8 mouse cellular contexts compared by ENCODE assay signal in the genomic region with DNA sequence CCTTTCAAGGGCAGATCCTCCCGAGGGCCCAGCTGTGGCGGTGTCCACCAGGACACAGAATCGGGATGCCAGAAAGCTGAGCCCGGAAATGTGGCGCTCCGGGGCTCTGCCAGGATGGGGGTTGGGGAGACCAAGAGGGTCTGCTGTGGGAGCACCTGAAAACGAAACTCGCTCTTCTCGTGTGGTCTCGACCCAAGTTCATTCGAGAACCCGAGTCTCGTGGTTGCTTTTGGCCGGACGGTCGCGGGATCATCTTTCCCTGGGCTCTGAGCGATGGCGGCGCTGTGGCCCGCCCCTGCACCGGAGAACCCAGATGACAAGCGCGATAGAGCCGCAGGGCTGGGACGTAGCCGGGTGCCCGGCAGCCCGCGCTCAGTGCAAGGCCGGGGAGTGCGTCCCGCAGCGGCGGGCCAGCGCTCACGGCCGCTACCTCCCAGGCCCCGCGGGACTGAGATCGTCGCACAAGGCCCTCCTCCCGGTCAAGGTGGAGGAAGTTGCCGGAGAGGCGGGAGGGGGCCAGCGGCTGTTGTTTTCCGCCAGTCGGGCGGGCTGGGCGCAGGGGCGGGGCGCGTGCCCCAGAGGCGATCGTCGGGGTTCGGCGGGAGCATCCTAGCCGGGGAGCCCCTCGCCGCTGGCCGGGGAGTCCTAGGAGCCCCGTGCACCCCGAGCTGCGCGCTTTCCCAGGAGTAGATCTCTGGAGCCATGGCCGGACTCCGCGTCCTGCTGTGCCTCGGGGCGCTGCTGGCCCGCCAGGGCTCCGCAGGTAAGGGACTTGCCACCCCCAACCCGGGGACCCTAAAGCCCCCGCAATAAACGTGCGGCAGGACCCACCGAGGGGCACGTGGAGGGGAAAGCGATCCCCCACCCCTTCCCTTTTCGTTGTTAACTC. TPM values are rescaled to one million over a fixed set of nuclear protein-coding genes. Genes with fewer than 3 reads are reported as not detected.
DNase-seq lines count a peak whose midpoint lies in the region; ATAC-seq and TF ChIP-seq lines count a peak whose summit lies in the region.

A gene (plus strand): TSS at position 343 of the 889 bp plus-strand sequence.

- peak; percentile 71 for ATAC-seq in heart, embryonic 14.5 days (ENCODE audit: insufficient number of reproducible peaks, insufficient read depth, low FRiP score, low read depth)
- ATAC-seq in kidney, postnatal 0 days (replicated peaks; ENCODE audit: low FRiP score, low read depth), result peak; percentile 78
- ATAC-seq in liver, embryonic 15.5 days (ENCODE audit: insufficient read depth), result peak; percentile 66
- ATAC-seq in stomach, embryonic 15.5 days (ENCODE audit: insufficient read depth, low FRiP score, low read depth), result peak; percentile 75

- TF ChIP-seq POLR2A in bone marrow macrophage, adult 2 months (IDR thresholded peaks at IDR 0.05; ENCODE audit: borderline replicate concordance, low read depth, low read length), result no peak

- no peaks in the 10 kb centered on the region; the same call in 1 of the 2 replicates for H3K9me3 ChIP-seq in erythroblast, embryonic 14.5 days (ENCODE audit: control insufficient read depth, low read length)
- H3K9me3 ChIP-seq in heart, embryonic 14.5 days (ENCODE audit: control insufficient read depth, low read length), result no peaks in the 10 kb centered on the region
- H3K9me3 ChIP-seq in kidney, postnatal 0 days (replicated peaks; ENCODE audit: low read length), result no peaks in the 10 kb centered on the region
- H3K9me3 ChIP-seq in liver, embryonic 15.5 days (replicated peaks), result no peaks in the 10 kb centered on the region
- no peaks in the 10 kb centered on the region for H3K9me3 ChIP-seq in stomach, embryonic 15.5 days

- no peaks in the 10 kb centered on the region for H3K79me3 ChIP-seq in C2C12 (ENCODE audit: low read depth)

- H3K4me3 ChIP-seq in C2C12 (ENCODE audit: insufficient read depth, poor library complexity, severe bottlenecking), result peak within 1 kb of the TSS; percentile 50
- H3K4me3 ChIP-seq in bone marrow macrophage, adult 2 months (ENCODE audit: insufficient read depth, low read length), result peak within 1 kb of the TSS; percentile 81
- H3K4me3 ChIP-seq in erythroblast, embryonic 14.5 days (replicated peaks), result peak within 1 kb of the TSS; percentile 60
- peak within 1 kb of the TSS; percentile 70 to 88 for H3K4me3 ChIP-seq in heart, embryonic 14.5 days (ENCODE audit: control insufficient read depth in 1 of 2, insufficient read depth in 1 of 2, low read depth in 1 of 2, low read length in 2 of 2)
- H3K4me3 ChIP-seq in kidney, postnatal 0 days (replicated peaks; ENCODE audit: low read depth, low read length), result peak within 1 kb of the TSS; percentile 83
- H3K4me3 ChIP-seq in liver, embryonic 15.5 days (replicated peaks), result peak within 1 kb of the TSS; percentile 61
- H3K4me3 ChIP-seq in stomach, embryonic 15.5 days (replicated peaks), result peak within 1 kb of the TSS; percentile 84

- no peaks in the 10 kb centered on the region for H3K4me1 ChIP-seq in bone marrow macrophage, adult 2 months (ENCODE audit: control insufficient read depth, insufficient read depth, low read length)
- H3K4me1 ChIP-seq in erythroblast, embryonic 14.5 days (ENCODE audit: control insufficient read depth), result peaks cover 19% of the 10 kb centered on the region
- peaks cover 7 to 28% of the 10 kb centered on the region in 2 experiments for H3K4me1 ChIP-seq in heart, embryonic 14.5 days (ENCODE audit: control insufficient read depth in 2 of 2, insufficient read depth in 2 of 2, low read length in 2 of 2)
- H3K4me1 ChIP-seq in kidney, postnatal 0 days (replicated peaks; ENCODE audit: insufficient read depth, low read length), result no peaks in the 10 kb centered on the region; the same call in none of the 2 replicates
- peaks cover 9% of the 10 kb centered on the region for H3K4me1 ChIP-seq in liver, embryonic 15.5 days (replicated peaks)
- H3K4me1 ChIP-seq in stomach, embryonic 15.5 days, result peaks cover 20% of the 10 kb centered on the region; the same call in 1 of the 2 replicates

- peak; percentile 20 for TF ChIP-seq CTCF in C2C12 (IDR thresholded peaks at IDR 0.05; ENCODE audit: control insufficient read depth, insufficient read depth, insufficient read length)
- no peak for TF ChIP-seq CTCF in bone marrow macrophage, adult 2 months (IDR thresholded peaks at IDR 0.05; ENCODE audit: low read depth, low read length)
- peak; percentile 29; the same call in 1 of the 2 replicates for TF ChIP-seq CTCF in kidney, postnatal 0 days (IDR thresholded peaks at IDR 0.05; ENCODE audit: low read depth)

- H3K9ac ChIP-seq in heart, embryonic 14.5 days (ENCODE audit: low read length), result peak within 1 kb of the TSS; percentile 87
- H3K9ac ChIP-seq in kidney, postnatal 0 days (ENCODE audit: low read depth, low read length), result peak within 1 kb of the TSS; percentile 91
- peak within 1 kb of the TSS; percentile 39 for H3K9ac ChIP-seq in liver, embryonic 15.5 days
- peak within 1 kb of the TSS; percentile 67 for H3K9ac ChIP-seq in stomach, embryonic 15.5 days

- H3K4me2 ChIP-seq in heart, embryonic 14.5 days (ENCODE audit: low read length), result peak within 1 kb of the TSS; percentile 88
- H3K4me2 ChIP-seq in kidney, postnatal 0 days (ENCODE audit: low read length), result peak within 1 kb of the TSS; percentile 96
- peak within 1 kb of the TSS; percentile 83 for H3K4me2 ChIP-seq in liver, embryonic 15.5 days
- peak within 1 kb of the TSS; percentile 91 for H3K4me2 ChIP-seq in stomach, embryonic 15.5 days

- no peak within 1 kb of the TSS for H3K27ac ChIP-seq in bone marrow macrophage, adult 2 months (ENCODE audit: insufficient read depth, low read depth, low read length)
- peak within 1 kb of the TSS; percentile 74 to 83 for H3K27ac ChIP-seq in heart, embryonic 14.5 days (replicated peaks in 1 of 2; ENCODE audit: control insufficient read depth in 1 of 2, insufficient read depth in 1 of 2, low read depth in 2 of 2, low read length in 2 of 2)
- H3K27ac ChIP-seq in kidney, postnatal 0 days, result peak within 1 kb of the TSS; percentile 90
- H3K27ac ChIP-seq in liver, embryonic 15.5 days (replicated peaks), result no peak within 1 kb of the TSS
- peak within 1 kb of the TSS; percentile 81 for H3K27ac ChIP-seq in stomach, embryonic 15.5 days

- WGBS in heart, embryonic 14.5 days, result 1% methylated on average over 72 of the region's 81 CpGs
- under 1% methylated on average over 75 of the region's 81 CpGs for WGBS in kidney, postnatal 0 days
- under 1% methylated on average over 81 of the region's 81 CpGs for WGBS in liver, embryonic 15.5 days (ENCODE audit: insufficient replicate concordance)
- under 1% methylated on average over 80 of the region's 81 CpGs for WGBS in stomach, embryonic 15.5 days

- no peaks in the 10 kb centered on the region for H3K36me3 ChIP-seq in C2C12 (ENCODE audit: control insufficient read depth, insufficient read depth)
- H3K36me3 ChIP-seq in erythroblast, embryonic 14.5 days (ENCODE audit: control insufficient read depth), result no peaks in the 10 kb centered on the region
- no peaks in the 10 kb centered on the region for H3K36me3 ChIP-seq in heart, embryonic 14.5 days (ENCODE audit: control insufficient read depth, insufficient read depth, low read length)
- no peaks in the 10 kb centered on the region for H3K36me3 ChIP-seq in kidney, postnatal 0 days (ENCODE audit: insufficient read depth, low read length)
- no peaks in the 10 kb centered on the region for H3K36me3 ChIP-seq in liver, embryonic 15.5 days (replicated peaks)
- no peaks in the 10 kb centered on the region for H3K36me3 ChIP-seq in stomach, embryonic 15.5 days

- peak within 1 kb of the TSS; percentile 69 for H3ac ChIP-seq in C2C12 (ENCODE audit: control insufficient read depth, insufficient read length, low read depth)

- H3K27me3 ChIP-seq in C2C12 (ENCODE audit: control insufficient read depth, insufficient read depth, insufficient read length), result no peaks in the 10 kb centered on the region
- peaks cover 77% of the 10 kb centered on the region for H3K27me3 ChIP-seq in erythroblast, embryonic 14.5 days (ENCODE audit: control insufficient read depth)
- no peaks in the 10 kb centered on the region for H3K27me3 ChIP-seq in heart, embryonic 14.5 days (ENCODE audit: control insufficient read depth, insufficient read depth, low read length)
- H3K27me3 ChIP-seq in kidney, postnatal 0 days (ENCODE audit: insufficient read depth, low read length), result no peaks in the 10 kb centered on the region
- peaks cover 76% of the 10 kb centered on the region for H3K27me3 ChIP-seq in liver, embryonic 15.5 days
- no peaks in the 10 kb centered on the region for H3K27me3 ChIP-seq in stomach, embryonic 15.5 days (replicated peaks)

- DNase-seq in kidney, postnatal 0 days (ENCODE audit: low spot score), result peak; percentile 81
- peak; percentile 77 for DNase-seq in neural tube, embryonic 10.5 days (ENCODE audit: extremely low spot score, low spot score)

- H3K79me2 ChIP-seq in C2C12 (ENCODE audit: control insufficient read depth, insufficient read depth), result no peaks in the 10 kb centered on the region

TF ChIP-seq in C2C12, 6 proteins besides CTCF, POLR2A, EP300 and RAD21:
- no peak for TF ChIP-seq MYOD1 (IDR thresholded peaks at IDR 0.05; ENCODE audit: control insufficient read depth, insufficient read length, low read depth)
- TF ChIP-seq CEBPB (IDR thresholded peaks at IDR 0.05; ENCODE audit: low read depth), result no peak
- no peak for TF ChIP-seq FOSL1 (IDR thresholded peaks at IDR 0.05; ENCODE audit: insufficient read depth, low read length, poor library complexity, severe bottlenecking)
- TF ChIP-seq MYOG (IDR thresholded peaks at IDR 0.05; ENCODE audit: control insufficient read depth, extremely low read depth, insufficient read length), result no peak
- no peak for TF ChIP-seq USF1 (IDR thresholded peaks at IDR 0.05; ENCODE audit: low read depth)
- no peak for TF ChIP-seq MAX (IDR thresholded peaks at IDR 0.05)

RNA-seq across cellular contexts. Expression of the gene that starts here (rescaled TPM):
- 5.2 TPM for polyA plus RNA-seq in C2C12 (2012; fragmentation: generic; extraction: Trizol)
- polyA plus RNA-seq in bone marrow macrophage, adult 2 months (2012; ENCODE audit: insufficient read depth, insufficient read length, missing spikeins), result 1.4 and 2.3 TPM in 2 replicates
- not detected in 2 replicates for polyA plus RNA-seq in erythroblast, embryonic 14.5 days (2012)
- polyA plus RNA-seq in heart, embryonic 14.5 days (2014; fragmentation: Nextera tagmentation; extraction: Ambion mirVana), result 3.9 and 6.6 TPM in 2 replicates
- 9.5 and 11.6 TPM in 2 replicates for polyA plus RNA-seq in kidney, postnatal 0 days (2015; fragmentation: Nextera tagmentation; extraction: Ambion mirVana)
- polyA plus RNA-seq in liver, embryonic 15.5 days (2015; fragmentation: Nextera tagmentation; extraction: Ambion mirVana), result 1.4 TPM in 2 replicates
- 19.9 and 20.1 TPM in 2 replicates for polyA plus RNA-seq in stomach, embryonic 15.5 days (2015; fragmentation: Nextera tagmentation; extraction: Ambion mirVana)

Comparison
In these comparisons a context has a peak if more than half of its experiments do, and no peak if none do; other contexts are left out.
1. H3K27ac ChIP-seq: peak in heart, embryonic 14.5 days (2 of 2), kidney, postnatal 0 days (single experiment) and stomach, embryonic 15.5 days (single experiment); none in bone marrow macrophage, adult 2 months (single experiment) and liver, embryonic 15.5 days (single experiment).
2. H3K9ac ChIP-seq: peak in every context shown above with its lines; median percentile 91 in kidney, postnatal 0 days; 87 in heart, embryonic 14.5 days; 67 in stomach, embryonic 15.5 days; 39 in liver, embryonic 15.5 days.
3. Peak in every context shown above with its lines, with median percentiles within 50 percentile points of each other: H3K4me3 ChIP-seq, ATAC-seq and H3K4me2 ChIP-seq.